Mouse (Mus musculus) 416B (cell line): ENCODE results near the gene Ephx1.
"Not testable (repeated sequence)": the region's sequence is repeated elsewhere in the genome, so short reads cannot be mapped to it uniquely, and the experiment has no call there.

Source experiments
- DNase-seq: peaks from one replicate; pipeline ENCODE4 v3.0.0; 2011; ENCODE audit warnings: low read depth

Gene Ephx1

GRCm38 (mm10) chr1:180974126-180974746 is 46.5 kb downstream of the Ephx1 start:
- DNase-seq, result peak; percentile 63

GRCm38 (mm10) chr1:180972941-180973340 is 47.8 kb downstream of the Ephx1 start:
- DNase-seq, result no peak

GRCm38 (mm10) chr1:180967261-180967660 is 53.4 kb downstream of the Ephx1 start:
- DNase-seq, result no peak

- no peak for DNase-seq
Observed at GRCm38 (mm10) chr1:180966542-180966941, 54.2 kb downstream of the Ephx1 start.

GRCm38 (mm10) chr1:180965786-180966185 is 54.9 kb downstream of the Ephx1 start:
- no peak for DNase-seq

GRCm38 (mm10) chr1:180958797-180959196 is 61.9 kb downstream of the Ephx1 start:
- DNase-seq, result no peak

GRCm38 (mm10) chr1:180957989-180958388 is 62.7 kb downstream of the Ephx1 start:
- DNase-seq, result no peak

GRCm38 (mm10) chr1:180956973-180957381 is 63.7 kb downstream of the Ephx1 start:
- peak; percentile 82 for DNase-seq

GRCm38 (mm10) chr1:180956401-180956800 is 64.3 kb downstream of the Ephx1 start:
- no peak for DNase-seq

- no peak for DNase-seq
Observed at GRCm38 (mm10) chr1:180952808-180953207, 67.9 kb downstream of the Ephx1 start.

GRCm38 (mm10) chr1:180952085-180952746 is 68.5 kb downstream of the Ephx1 start:
- DNase-seq, result no peak

GRCm38 (mm10) chr1:180946448-180946847 is 74.3 kb downstream of the Ephx1 start:
- no peak for DNase-seq

GRCm38 (mm10) chr1:180945001-180945980 is 75.4 kb downstream of the Ephx1 start:
- DNase-seq, result peak; percentile 60

GRCm38 (mm10) chr1:180944553-180944952 is 76.2 kb downstream of the Ephx1 start:
- peak; percentile 95 for DNase-seq

- peak; percentile 85 for DNase-seq
Observed at GRCm38 (mm10) chr1:180943896-180944295, 76.8 kb downstream of the Ephx1 start.

- no peak for DNase-seq
Observed at GRCm38 (mm10) chr1:180943032-180943644, 77.6 kb downstream of the Ephx1 start.

- DNase-seq, result peak; percentile 82
Observed at GRCm38 (mm10) chr1:180942166-180943031, 78.3 kb downstream of the Ephx1 start, which contains the start of gene Tmem63a. Gene Tmem63a, plus strand, starts transcription at chr1:180942344.

GRCm38 (mm10) chr1:180941726-180942125 is 79.0 kb downstream of the Ephx1 start:
- DNase-seq, result peak; percentile 35

GRCm38 (mm10) chr1:180940776-180941460 is 79.8 kb downstream of the Ephx1 start:
- DNase-seq, result peak; percentile 92

- not testable (repeated sequence) for DNase-seq
Observed at GRCm38 (mm10) chr1:180938781-180939180, 81.9 kb downstream of the Ephx1 start.
